Mouse (Mus musculus) left cerebral cortex, postnatal 36 days (tissue): ENCODE measurements around the gene Entpd8. TPM values are rescaled to one million over a fixed set of nuclear protein-coding genes. Genes with fewer than 3 reads are reported as not detected.

Experiments used
- DNase-seq, 2 experiments: peaks; one replicate each; pipeline ENCODE4 v3.0.0; 2021 to 2022; ENCODE audit warnings: low spot score in 2 of 2, mixed read lengths in 1 of 2
- intact Hi-C: fragments of 180-260 bp; cut with DNase I; formaldehyde crosslinking; loops from one replicate; pipeline ENCODE4 v1.15.1; 2025
- total RNA-seq, 2 experiments: library from RNA; stranded (reverse); gene quantifications; 2 replicates each; pipeline ENCODE4 v1.2.3; 2021

Entpd8 gene
- total RNA-seq, 2 experiments from 2014 or later = not detected

- no peak for DNase-seq
- intact Hi-C loops = no loop called here
Observed at GRCm38 (mm10) chr2:25088636-25089035, 8.5 kb downstream of the Entpd8 start.

- no peak for DNase-seq
- intact Hi-C loops = loop anchor here (5.0 kb wide), 1 partner anchor 88 kb away; the partner anchor contains the start of gene Nrarp
Observed at GRCm38 (mm10) chr2:25094785-25095108, 14.6 kb downstream of the Entpd8 start.

- intact Hi-C loops = loop anchor here (5.0 kb wide), 1 partner anchor 87 kb away; the partner anchor contains the start of gene Nrarp
Observed at GRCm38 (mm10) chr2:25095109-25095850, 15.2 kb downstream of the Entpd8 start, which contains the start of gene Noxa1. TSS of gene Noxa1 (minus strand) at chr2:25095149.

GRCm38 (mm10) chr2:25098005-25098615 is 18.0 kb downstream of the Entpd8 start:
- intact Hi-C loops = loop anchor here (5.0 kb wide), 1 partner anchor 84 kb away; the partner anchor contains the start of gene Nrarp
- no peak for DNase-seq

More at GRCm38 (mm10) chr2:25095109-25095850, 15.2 kb downstream of the Entpd8 start, which contains the start of gene Noxa1:
- no peak for DNase-seq

DNA sequence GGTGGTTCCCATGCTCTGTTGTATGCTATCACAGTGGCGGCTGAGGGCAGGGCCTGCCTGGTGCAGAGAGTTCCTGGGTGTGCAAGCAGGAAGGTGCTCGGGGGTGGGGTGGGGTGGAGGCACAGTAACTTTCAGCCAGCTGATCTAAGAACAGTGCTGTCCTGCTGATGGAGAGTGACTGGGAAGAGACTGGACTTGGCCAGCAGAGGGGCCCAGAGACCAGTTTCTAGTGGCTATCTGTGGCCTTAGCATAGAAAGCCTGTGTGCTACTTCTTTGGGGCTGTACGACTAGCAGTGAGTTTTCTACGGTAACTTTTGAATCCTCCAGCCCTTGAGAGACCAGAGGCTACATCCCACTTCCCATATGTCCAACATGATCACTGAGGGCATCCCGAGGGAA is 18.9 kb downstream of the Entpd8 start:
- no peak for DNase-seq
- intact Hi-C loops = loop anchor here (5.0 kb wide), 1 partner anchor 83 kb away; the partner anchor contains the start of gene Nrarp

DNA sequence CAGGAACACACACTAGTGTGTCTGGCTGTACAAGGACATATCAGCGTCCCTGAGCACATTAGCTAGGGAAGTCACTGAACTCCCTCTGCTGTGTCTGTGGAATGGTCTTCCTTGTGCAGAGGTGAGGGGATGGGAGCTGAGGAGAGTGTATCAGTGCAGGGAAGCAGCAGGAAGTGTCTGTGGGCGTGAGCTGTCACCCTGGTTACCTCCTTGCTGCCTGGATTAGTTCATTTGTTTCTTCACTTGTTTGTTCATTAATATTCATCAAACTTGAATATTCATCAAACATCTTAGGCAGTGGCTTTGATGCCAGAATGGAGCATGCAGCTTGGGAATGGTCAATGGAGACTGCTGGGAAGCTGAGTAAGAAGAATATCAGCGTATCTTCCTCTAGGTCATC is 19.6 kb downstream of the Entpd8 start:
- DNase-seq = no peak
- intact Hi-C loops = loop anchor here (5.0 kb wide), 1 partner anchor 83 kb away; the partner anchor contains the start of gene Nrarp

GRCm38 (mm10) chr2:25104122-25104521 is 24.0 kb downstream of the Entpd8 start:
- DNase-seq = no peak
- intact Hi-C loops = no loop called here

DNA sequence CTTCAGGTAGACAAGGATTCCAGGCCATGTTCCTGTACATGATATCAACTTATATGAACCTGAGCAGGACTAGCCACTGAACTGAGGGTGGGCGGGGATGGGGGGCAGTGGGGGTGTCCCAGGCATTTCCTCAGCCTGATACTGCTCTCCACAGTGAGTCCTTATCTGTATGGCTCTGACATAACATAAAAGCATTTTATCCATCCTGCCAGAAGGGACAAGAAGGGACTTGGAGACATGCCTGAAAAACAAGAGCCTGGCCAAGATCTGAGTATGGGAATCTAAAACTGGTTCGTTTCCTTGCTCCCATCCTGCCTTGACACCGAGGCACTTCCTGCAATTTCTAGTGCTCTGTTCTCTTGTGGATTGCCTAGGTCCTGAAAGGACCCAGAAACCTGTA is 25.9 kb downstream of the Entpd8 start:
- DNase-seq = no peak
- intact Hi-C loops = no loop called here

- intact Hi-C loops = no loop called here
- DNase-seq = no peak
Observed at GRCm38 (mm10) chr2:25109487-25109886, 29.4 kb downstream of the Entpd8 start.

DNA sequence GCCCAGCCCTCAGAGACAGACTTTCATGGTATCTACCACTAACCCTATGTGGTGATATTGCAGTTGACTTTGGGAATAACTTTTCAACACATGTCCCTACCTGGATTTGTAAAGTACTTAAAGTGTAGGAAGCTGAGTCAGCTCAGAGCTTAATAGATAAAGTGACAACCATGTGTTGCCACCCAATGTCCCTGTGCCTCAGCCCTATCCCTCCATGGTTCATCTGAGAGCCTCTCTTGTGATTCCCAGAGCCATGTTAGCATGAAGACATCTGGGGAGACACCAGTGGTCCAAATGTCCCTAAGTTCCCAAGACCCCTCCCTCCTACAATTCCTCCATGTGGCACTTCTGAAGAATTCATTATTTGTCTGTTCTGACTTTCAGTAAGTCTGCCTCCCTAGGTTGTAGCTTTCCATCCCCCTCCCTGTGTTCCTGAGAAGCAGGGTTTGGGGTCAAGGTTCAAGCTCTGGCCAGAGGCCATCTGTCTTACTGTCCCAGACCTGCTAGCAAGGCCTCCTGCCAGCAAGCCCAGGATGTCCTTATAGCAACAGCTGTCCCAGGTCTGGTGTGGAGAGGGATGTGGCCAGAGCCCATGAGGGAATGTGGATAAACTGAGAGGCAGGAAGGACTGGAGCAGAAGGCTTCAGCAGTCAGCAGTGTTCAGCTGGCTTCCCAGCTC is 30.5 kb downstream of the Entpd8 start:
- no peak for DNase-seq
- intact Hi-C loops = no loop called here

DNA sequence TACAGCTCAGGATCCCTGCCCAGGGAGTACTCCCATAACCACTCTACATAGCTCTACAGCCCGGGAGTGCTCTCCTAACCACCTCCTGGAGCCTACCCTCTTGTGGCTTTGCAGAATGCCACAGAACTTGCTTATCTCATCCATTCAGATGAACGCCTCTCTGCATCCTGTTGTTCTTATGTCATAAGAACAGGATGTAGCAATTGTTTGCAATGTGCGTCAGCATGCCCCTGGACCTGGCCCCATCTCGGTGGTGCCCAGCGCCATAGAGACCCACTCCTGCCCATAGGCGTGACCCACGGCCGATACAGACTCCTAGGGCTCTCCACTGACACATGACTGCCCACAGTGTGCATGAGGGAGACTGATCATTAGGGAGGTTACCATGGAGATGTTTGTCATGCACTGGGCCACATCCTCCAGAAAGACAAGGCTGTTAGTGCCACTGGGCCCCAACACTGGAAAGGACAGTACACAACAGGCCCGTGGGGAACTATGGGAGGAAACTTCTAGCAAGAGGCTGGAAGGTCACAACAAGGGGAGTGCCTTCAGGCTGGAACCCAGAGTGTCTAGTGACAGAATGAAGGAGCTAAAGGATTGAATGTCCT is 31.2 kb downstream of the Entpd8 start:
- DNase-seq = no peak

DNA sequence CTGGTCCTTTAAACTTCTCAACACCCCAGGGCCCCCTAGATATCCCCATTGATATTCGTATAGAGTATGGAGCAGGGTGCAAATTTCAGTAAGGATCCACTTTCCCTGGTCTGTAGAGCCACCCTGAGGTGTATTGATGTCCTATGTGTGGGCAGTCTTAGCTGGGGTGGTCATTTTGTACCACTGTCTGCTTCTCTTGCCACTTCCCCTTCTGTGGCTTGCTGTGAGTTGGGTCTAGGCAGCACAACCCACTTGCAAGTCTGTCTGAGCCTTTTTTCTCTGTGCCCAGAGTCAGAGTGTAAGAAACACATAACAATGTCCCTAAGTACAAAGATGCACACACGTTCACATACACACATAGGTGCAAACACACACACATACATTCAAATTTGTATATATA is 34.2 kb downstream of the Entpd8 start:
- intact Hi-C loops = no loop called here
- no peak for DNase-seq

More for the DNA sequence above, 31.2 kb downstream of the Entpd8 start:
- intact Hi-C loops = no loop called here

- intact Hi-C loops = no loop called here
- no peak for DNase-seq
Observed at GRCm38 (mm10) chr2:25115442-25115841, 35.3 kb downstream of the Entpd8 start.

DNA sequence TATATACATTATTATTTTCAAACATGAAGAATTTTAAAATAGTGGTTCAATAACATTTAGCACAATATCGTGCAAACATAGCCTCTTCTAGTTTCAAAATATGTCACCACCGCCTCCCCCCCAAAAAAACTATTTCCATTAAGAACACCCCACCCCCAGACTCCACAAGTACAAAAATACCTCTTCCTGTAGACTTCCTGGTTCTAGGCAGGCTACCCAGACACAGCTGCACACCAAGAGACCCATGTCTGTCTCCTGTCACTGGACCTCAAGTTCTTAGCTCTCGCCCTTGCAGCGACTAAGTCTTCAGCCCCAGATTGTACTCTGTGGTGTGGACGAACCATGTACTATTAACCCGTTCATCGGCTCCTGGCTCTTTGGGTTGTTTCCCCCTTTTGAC is 40.9 kb downstream of the Entpd8 start:
- intact Hi-C loops = no loop called here
- DNase-seq = no peak

DNA sequence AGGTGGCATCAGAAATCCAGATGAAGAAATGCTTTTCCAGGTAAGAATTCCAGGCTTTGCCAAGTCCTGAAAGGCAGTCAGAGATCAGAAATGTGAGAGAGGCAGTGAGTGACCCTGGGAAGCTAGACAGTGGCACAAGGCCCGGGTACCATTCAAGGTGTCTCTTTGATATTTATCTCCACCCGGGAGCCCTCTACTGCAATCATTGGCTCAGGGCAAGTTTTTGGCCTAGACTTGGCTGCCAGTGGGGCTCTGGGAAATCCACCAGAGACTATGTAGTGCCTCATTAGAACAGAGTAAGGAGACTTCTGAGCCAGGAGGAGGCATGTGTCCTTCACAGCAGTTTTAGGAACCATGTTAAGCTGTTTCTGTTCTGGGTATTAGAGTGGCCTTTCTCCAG is 42.6 kb downstream of the Entpd8 start:
- intact Hi-C loops = no loop called here
- DNase-seq = no peak

GRCm38 (mm10) chr2:25123527-25123926 is 43.4 kb downstream of the Entpd8 start:
- intact Hi-C loops = no loop called here
- DNase-seq = no peak

DNA sequence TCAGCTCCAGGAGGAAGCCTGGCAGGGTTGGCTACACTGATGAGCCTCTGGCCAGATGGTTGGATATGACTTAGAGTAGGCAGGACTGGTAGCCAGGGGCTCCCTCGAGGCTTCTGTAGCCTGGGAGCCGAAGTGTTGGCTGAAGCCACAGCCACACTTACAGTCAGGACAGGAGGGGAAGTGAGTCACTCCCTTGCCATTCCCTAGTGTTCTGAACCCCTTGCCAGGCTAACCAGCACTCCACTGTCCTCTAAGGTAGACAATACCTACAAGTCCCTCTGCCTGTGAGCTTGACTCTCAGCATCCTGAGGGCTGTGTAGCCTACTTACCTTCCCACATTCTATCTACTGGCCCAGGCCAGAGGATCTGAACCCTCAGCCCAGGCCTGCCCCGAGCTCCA is 44.3 kb downstream of the Entpd8 start:
- intact Hi-C loops = no loop called here
- DNase-seq = no peak

- intact Hi-C loops = no loop called here
- DNase-seq = no peak
Observed at GRCm38 (mm10) chr2:25125146-25125545, 45.0 kb downstream of the Entpd8 start.

DNA sequence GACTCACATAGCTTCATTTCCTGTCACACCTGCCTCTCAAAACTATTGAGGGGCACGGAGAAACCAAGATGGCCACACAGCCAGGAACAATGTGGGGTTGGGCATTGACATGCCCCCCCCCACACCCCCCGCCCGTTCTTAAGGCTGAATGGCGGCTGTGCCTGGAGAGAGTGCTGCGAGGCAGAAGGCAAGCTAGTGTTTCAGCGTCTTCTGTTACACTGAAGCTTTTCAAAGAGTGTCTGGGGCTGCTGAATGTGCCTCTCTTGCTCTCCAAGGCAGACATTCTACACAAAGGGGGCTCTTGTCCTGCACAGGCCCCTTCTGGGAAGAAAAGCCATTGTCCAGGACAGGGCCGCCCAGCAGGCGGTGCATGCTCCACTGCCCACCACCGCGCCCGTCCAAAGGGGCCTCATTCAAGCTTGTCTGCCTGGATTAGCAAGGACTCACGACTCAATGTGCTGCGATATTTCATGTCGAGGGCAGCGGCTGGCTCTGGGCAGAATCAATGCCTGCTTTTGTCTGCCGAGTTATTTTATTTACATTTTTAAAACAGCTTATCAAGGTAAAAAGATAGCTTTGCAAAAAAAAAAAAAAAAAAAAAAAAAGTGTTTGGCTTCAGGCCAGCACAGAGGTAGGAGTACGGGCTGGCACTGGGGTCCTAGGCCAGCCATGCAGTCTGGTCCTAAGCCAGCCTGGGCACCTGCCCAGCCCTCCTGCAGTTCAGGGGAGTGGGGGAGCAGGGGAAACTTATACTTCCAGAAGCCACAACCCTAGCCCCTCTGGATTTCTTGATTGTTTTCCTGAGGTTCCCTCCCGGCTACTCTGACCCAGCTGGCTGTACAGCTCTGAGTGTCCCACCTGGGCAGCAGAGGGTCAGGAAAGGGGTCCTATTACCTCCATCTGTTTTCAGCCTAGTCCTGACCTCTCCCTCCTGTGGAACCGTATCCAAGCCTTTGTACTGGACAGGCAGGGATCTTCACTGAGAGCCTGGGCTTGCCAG is 46.2 kb downstream of the Entpd8 start:
- intact Hi-C loops = no loop called here
- no peak for DNase-seq
